Mouse (Mus musculus) cerebellum, adult 9-10 months (tissue): ENCODE results near the gene Pfdn4.
A peak's percentile ranks its signal among the peaks of the same experiment; 100 is the strongest.
"Not testable (repeated sequence)": the region's sequence is repeated elsewhere in the genome, so short reads cannot be mapped to it uniquely, and the experiment has no call there.

Experiments
- DNase-seq: peaks from one replicate; pipeline ENCODE4 v3.0.0; 2022

Pfdn4 gene

GRCm38 (mm10) chr2:170496154-170496930, at the start of gene Pfdn4:
Pfdn4 (plus strand) TSS chr2:170496428.
- DNase-seq = no peak

GRCm38 (mm10) chr2:170446843-170447383, 49.3 kb upstream of the Pfdn4 start:
- DNase-seq = no peak

GRCm38 (mm10) chr2:170447651-170448050, 48.6 kb upstream of the Pfdn4 start:
- DNase-seq = no peak

GRCm38 (mm10) chr2:170450933-170451332, 45.3 kb upstream of the Pfdn4 start:
- peak; percentile 39 for DNase-seq

GRCm38 (mm10) chr2:170453809-170454208, 42.4 kb upstream of the Pfdn4 start:
- DNase-seq = not testable (repeated sequence)

GRCm38 (mm10) chr2:170459183-170459582, 37.0 kb upstream of the Pfdn4 start:
- no peak for DNase-seq

GRCm38 (mm10) chr2:170459805-170460204, 36.4 kb upstream of the Pfdn4 start:
- DNase-seq = no peak

GRCm38 (mm10) chr2:170461652-170462051, 34.6 kb upstream of the Pfdn4 start:
- DNase-seq = no peak

- no peak for DNase-seq
These were observed 31.4 kb upstream of the Pfdn4 start for GRCm38 (mm10) chr2:170464817-170465216.

GRCm38 (mm10) chr2:170468009-170468408, 28.2 kb upstream of the Pfdn4 start:
- no peak for DNase-seq

- DNase-seq = peak; percentile 7
These were observed 26.5 kb upstream of the Pfdn4 start for GRCm38 (mm10) chr2:170469616-170470308.

- no peak for DNase-seq
These were observed 25.6 kb upstream of the Pfdn4 start for GRCm38 (mm10) chr2:170470591-170470990.

- DNase-seq = no peak
These were observed 22.1 kb upstream of the Pfdn4 start for GRCm38 (mm10) chr2:170474125-170474524.

GRCm38 (mm10) chr2:170475164-170475563, 21.1 kb upstream of the Pfdn4 start:
- DNase-seq = no peak

GRCm38 (mm10) chr2:170476215-170476614, 20.0 kb upstream of the Pfdn4 start:
- DNase-seq = no peak

- no peak for DNase-seq
These were observed 19.6 kb upstream of the Pfdn4 start for GRCm38 (mm10) chr2:170476643-170477042.

GRCm38 (mm10) chr2:170482019-170482540, 14.1 kb upstream of the Pfdn4 start:
- no peak for DNase-seq

GRCm38 (mm10) chr2:170483914-170484313, 12.3 kb upstream of the Pfdn4 start:
- DNase-seq = no peak

GRCm38 (mm10) chr2:170487202-170487601, 9.0 kb upstream of the Pfdn4 start:
- no peak for DNase-seq

GRCm38 (mm10) chr2:170487890-170488502, 8.2 kb upstream of the Pfdn4 start:
- peak; percentile 21 for DNase-seq

GRCm38 (mm10) chr2:170494784-170495710, 1.2 kb upstream of the Pfdn4 start:
- DNase-seq = no peak

GRCm38 (mm10) chr2:170497091-170497566, 901 bp downstream of the Pfdn4 start, which contains the start of gene Cyp24a1:
Cyp24a1 (minus strand) TSS chr2:170497145.
- no peak for DNase-seq
